Mouse (Mus musculus): ENCODE results near the gene Atp6v1fnb. TPM values are rescaled to one million over a fixed set of nuclear protein-coding genes. Genes with fewer than 3 reads are reported as not detected.

Atp6v1fnb gene
- not detected in 2 replicates for polyA plus RNA-seq (2015; fragmentation: Nextera tagmentation; extraction: Ambion mirVana)

DNA sequence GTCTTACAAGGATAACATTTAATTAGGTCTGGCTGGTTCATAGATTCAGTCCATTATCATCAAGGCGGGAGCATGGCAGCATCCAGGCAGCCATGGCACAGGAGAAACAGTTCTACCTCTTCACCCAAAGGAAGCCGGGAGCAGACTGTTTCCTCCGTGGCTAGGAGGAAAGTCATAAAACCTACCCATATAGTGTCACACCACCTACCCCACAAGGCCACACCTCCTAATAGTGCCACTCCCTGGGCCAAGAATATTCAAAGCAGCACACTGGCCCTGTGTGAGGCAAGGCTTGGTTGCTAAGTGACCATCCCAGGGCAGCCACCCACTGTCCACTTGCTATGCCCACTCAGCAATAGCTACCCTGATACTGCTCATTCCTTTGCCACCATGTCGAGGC is at the start of gene Atp6v1fnb:
TSS of gene Atp6v1fnb (plus strand) at position 301 of the 400 bp plus-strand sequence.
- peaks cover 16% of the 10 kb centered on the region for H3K4me1 ChIP-seq
- 93% methylated on average over 4 of the region's 4 CpGs for WGBS

DNA sequence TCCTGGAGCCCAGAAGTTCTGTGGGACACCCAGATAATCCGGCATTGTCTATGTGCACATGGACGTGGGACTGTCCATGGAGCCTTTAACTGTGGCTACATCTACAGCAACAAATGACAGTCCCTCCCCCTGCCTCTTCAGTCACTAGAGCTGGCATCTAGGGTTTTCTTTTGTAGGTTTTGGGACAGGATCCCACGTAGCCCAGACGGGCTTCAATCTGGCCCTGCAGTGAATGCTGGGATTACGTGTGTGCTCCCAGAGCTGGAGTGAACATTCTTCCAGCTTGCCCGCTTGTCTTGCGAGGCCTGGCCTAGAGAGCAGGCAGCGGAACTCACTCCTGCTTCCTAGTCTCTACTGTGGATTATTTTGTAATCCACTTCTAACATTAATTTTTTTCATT is 46.1 kb upstream of the Atp6v1fnb start:
- WGBS, result 87% methylated on average over 8 of the region's 8 CpGs
- no peak for ATAC-seq (ENCODE audit: borderline replicate concordance, extremely low read depth, low FRiP score, low TSS enrichment)

More for the DNA sequence above, at the start of gene Atp6v1fnb:
- Histone ChIP-seq H3K27ac (no peak within 1 kb of the TSS), H3K4me3 (no peak within 1 kb of the TSS), H3K36me3 (peaks cover 8% of the 10 kb centered on the region), H3K9ac (no peak within 1 kb of the TSS), H3K9me3 (no peaks in the 10 kb centered on the region), H3K4me2 (no peak within 1 kb of the TSS), H3K27me3 (no peaks in the 10 kb centered on the region)
- ATAC-seq (ENCODE audit: borderline replicate concordance, extremely low read depth, low FRiP score, low TSS enrichment), result no peak

DNA sequence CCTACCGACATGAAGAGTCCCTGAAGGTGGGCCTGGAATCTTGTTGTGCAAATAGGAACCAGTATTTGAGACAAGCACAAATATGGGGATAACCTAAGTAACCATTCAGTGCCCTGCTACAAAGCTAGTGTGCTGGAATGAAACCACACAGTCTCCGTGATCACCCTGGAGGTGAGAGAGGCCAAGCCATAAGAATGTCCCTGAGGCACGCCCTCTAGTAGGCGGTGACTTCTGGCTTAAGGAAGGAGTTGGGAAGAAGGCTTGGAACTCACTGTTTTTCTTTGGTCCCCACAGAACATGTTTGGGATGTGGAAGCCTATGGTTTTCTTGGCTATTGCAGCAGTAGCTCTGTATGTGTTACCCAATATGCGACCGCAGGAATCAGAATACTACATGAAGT is 44.9 kb upstream of the Atp6v1fnb start:
- H3K9ac ChIP-seq, result no peak overlapping the region
- H3K4me2 ChIP-seq, result no peak overlapping the region
- no peak overlapping the region for H3K27ac ChIP-seq
- no peaks in the 10 kb centered on the region for H3K9me3 ChIP-seq
- no peaks in the 10 kb centered on the region for H3K4me1 ChIP-seq
- 57% methylated on average over 6 of the region's 6 CpGs for WGBS
- no peak overlapping the region for H3K4me3 ChIP-seq
- ATAC-seq (ENCODE audit: borderline replicate concordance, extremely low read depth, low FRiP score, low TSS enrichment), result no peak
- H3K27me3 ChIP-seq, result no peaks in the 10 kb centered on the region
- no peaks in the 10 kb centered on the region for H3K36me3 ChIP-seq

More for the DNA sequence above, 46.1 kb upstream of the Atp6v1fnb start:
- H3K9me3 ChIP-seq, result no peaks in the 10 kb centered on the region
- no peaks in the 10 kb centered on the region for H3K27me3 ChIP-seq
- H3K27ac ChIP-seq, result no peak overlapping the region
- no peak overlapping the region for H3K4me2 ChIP-seq
- no peak overlapping the region for H3K9ac ChIP-seq
- no peak overlapping the region for H3K4me3 ChIP-seq
- H3K36me3 ChIP-seq, result no peaks in the 10 kb centered on the region
- H3K4me1 ChIP-seq, result no peaks in the 10 kb centered on the region

DNA sequence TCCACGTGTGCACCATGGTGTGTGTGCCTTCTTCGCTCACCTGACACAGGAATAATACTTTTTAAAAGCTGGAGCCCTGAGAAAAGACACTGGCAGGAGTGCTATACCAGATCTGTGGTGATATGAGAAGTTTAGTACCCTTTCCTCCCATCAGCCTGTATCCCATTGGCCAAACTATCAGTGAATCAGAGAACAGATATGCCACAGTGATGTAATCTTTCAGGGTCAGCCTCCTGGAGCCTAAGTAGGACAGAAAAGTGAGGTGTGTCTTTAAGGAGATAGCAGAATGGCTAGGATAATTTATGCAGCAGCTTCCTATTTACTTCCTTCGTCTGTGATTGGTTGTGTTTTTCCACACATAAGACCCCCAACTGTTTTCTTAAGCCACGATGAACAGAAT is 43.1 kb upstream of the Atp6v1fnb start:
- Histone ChIP-seq H3K27ac (no peak overlapping the region), H3K9me3 (no peaks in the 10 kb centered on the region), H3K27me3 (peaks cover 5% of the 10 kb centered on the region), H3K9ac (no peak overlapping the region), H3K4me3 (no peak overlapping the region), H3K4me2 (no peak overlapping the region), H3K4me1 (peaks cover 6% of the 10 kb centered on the region), H3K36me3 (no peaks in the 10 kb centered on the region)
- no peak for ATAC-seq (ENCODE audit: borderline replicate concordance, extremely low read depth, low FRiP score, low TSS enrichment)
- 61% methylated on average over 4 of the region's 4 CpGs for WGBS

DNA sequence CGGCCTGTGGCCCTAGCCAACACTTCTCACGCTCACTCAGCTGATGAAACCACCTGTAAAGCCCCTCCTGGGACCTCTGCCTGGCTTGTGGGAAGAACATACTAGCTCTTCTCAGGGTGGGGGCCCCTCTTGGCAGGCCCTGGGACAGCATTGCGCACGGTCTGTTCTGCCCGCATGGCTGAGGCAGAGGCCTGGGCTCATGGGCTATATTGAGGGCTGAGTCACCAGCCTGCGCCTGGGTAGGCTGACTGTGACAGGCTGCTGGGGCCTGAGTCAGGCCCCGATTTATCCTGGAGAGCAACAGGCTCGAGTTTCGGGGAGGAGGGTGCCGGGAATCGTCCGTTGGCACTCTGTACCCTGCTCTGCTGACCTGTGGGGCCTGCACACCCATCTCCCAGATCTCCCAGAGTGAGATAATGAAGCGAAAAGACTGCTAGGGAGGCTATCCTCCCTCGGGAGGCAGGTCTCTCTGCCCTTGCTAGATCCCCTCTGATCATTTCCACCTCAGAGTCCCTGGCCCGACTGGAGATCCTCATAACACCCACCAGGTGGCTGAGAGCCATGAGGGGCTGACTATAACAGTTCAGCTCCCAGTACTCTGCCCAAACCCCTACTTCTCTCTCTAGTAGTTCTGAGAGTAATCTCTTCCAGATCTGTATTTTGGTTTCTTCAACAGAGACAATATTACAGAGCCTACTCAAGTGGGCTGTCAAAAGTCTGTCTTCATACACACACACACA is 40.4 kb upstream of the Atp6v1fnb start:
- Histone ChIP-seq H3K4me3 (no peak overlapping the region), H3K9ac (no peak overlapping the region), H3K27ac (no peak overlapping the region), H3K9me3 (no peaks in the 10 kb centered on the region), H3K36me3 (no peaks in the 10 kb centered on the region), H3K4me1 (peaks cover 30% of the 10 kb centered on the region), H3K27me3 (peaks cover 23% of the 10 kb centered on the region), H3K4me2 (no peak overlapping the region)
- no peak for ATAC-seq (ENCODE audit: borderline replicate concordance, extremely low read depth, low FRiP score, low TSS enrichment)
- 49% methylated on average over 15 of the region's 15 CpGs for WGBS

DNA sequence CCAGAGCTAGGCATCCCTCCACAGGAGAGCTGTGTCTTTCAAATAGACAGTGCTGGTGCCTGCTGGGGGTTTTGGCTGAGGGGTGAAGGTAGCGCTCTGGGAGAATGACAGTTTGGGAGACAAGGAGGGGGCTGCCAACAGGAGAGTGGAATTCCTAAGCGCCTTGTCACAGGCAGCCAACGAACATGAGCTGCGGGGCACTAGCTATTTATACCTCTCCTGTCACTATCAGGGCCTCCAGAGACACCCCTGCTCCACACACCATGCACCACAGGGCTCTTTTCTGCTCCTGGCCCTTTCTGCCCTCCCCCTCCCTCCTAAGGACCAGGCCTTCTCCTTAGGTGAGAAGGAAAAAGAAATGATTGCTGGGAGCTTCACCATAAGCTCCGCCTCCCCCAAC is 39.8 kb upstream of the Atp6v1fnb start:
- Histone ChIP-seq H3K27ac (no peak overlapping the region), H3K4me2 (no peak overlapping the region), H3K4me1 (peaks cover 36% of the 10 kb centered on the region), H3K9me3 (no peaks in the 10 kb centered on the region), H3K36me3 (no peaks in the 10 kb centered on the region), H3K4me3 (no peak overlapping the region), H3K27me3 (peaks cover 26% of the 10 kb centered on the region), H3K9ac (no peak overlapping the region)
- no peak for ATAC-seq (ENCODE audit: borderline replicate concordance, extremely low read depth, low FRiP score, low TSS enrichment)
- WGBS, result 28% methylated on average over 5 of the region's 5 CpGs

DNA sequence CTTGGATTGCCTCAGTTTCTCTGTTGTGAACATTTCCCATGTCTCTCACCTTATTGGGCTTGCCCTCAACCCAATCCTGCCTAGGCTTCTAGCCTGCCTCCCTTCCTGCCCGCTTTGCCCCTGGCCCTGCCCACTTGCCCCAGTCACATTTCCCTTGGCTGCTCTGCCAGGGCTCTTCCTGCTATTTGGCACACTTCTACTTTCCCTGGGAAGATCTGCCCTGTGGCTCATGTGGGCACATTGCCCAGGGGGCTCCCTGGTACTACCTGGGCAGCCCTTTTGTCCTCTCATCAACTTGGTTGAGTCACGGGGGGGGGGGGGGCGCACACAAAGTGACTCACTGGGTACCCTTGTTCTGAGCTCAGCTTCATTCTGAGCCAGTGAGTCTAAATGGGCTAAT is 39.1 kb upstream of the Atp6v1fnb start:
- no peak overlapping the region for H3K27ac ChIP-seq
- ATAC-seq (ENCODE audit: borderline replicate concordance, extremely low read depth, low FRiP score, low TSS enrichment), result no peak
- no peak overlapping the region for H3K4me2 ChIP-seq
- no peak overlapping the region for H3K9ac ChIP-seq
- H3K4me1 ChIP-seq, result peaks cover 40% of the 10 kb centered on the region
- H3K36me3 ChIP-seq, result no peaks in the 10 kb centered on the region
- H3K4me3 ChIP-seq, result no peak overlapping the region
- no peaks in the 10 kb centered on the region for H3K9me3 ChIP-seq
- H3K27me3 ChIP-seq, result peaks cover 26% of the 10 kb centered on the region
- 63% methylated on average over 3 of the region's 3 CpGs for WGBS

DNA sequence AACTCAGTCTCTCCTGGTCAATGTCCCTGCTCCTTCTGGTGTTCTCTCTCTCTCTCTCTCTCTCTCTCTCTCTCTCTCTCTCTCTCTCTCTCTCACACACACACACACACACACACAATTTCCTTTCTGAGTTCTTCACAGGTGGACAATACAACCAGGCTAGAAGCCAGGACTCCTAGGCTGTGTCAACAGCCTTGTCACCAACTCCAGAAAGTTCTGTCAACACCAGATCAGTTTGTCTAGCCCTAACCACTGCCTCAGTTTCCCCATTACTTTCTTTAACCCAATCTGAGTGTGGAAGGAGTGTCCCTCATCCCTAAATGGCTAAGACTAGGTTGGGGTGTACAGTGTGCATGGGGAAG is 38.6 kb upstream of the Atp6v1fnb start:
- H3K9ac ChIP-seq, result no peak overlapping the region
- no peaks in the 10 kb centered on the region for H3K9me3 ChIP-seq
- peak overlapping the region; percentile 88 for H3K4me2 ChIP-seq
- H3K4me3 ChIP-seq, result peak overlapping the region; percentile 52
- no peak for ATAC-seq (ENCODE audit: borderline replicate concordance, extremely low read depth, low FRiP score, low TSS enrichment)
- no peak overlapping the region; the same call in 1 of the 2 replicates for H3K27ac ChIP-seq
- H3K27me3 ChIP-seq, result peaks cover 26% of the 10 kb centered on the region
- H3K36me3 ChIP-seq, result no peaks in the 10 kb centered on the region
- peaks cover 40% of the 10 kb centered on the region for H3K4me1 ChIP-seq

DNA sequence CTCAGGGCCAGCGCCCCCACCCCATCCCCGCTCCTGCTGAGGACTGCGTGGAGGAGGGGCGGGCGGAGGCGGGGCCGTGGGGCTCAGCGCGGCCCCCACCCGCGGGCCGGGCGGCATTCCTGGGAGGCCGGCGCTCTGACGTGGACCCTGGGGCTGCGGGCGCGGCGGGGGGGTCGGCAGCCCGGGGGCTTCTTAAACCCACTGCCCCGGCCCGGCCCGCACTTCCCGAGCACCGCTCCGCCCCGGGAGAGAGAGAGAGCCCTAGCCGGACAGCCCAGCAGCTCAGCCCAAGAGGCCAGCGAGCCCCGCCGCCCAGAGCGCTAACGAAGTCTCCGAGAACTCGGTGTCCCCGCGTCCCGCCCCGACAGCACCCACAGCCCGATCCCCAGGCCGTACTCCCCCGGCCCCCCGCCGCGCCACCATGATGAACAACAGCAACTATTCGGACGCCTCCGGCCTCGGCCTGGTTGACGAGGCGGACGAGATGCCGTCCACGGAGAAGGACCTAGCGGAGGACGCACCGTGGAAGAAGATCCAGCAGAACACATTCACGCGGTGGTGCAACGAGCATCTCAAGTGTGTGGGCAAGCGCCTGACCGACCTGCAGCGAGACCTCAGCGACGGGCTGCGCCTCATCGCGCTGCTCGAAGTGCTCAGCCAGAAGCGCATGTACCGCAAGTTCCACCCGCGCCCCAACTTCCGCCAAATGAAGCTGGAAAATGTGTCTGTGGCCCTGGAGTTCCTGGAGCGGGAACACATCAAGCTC is 38.0 kb upstream of the Atp6v1fnb start, which contains the start of gene Flnc:
TSS of gene Flnc (plus strand) at position 219 of the 766 bp plus-strand sequence.
- Histone ChIP-seq H3K9ac (peak within 1 kb of the TSS; percentile 46), H3K4me3 (peak within 1 kb of the TSS; percentile 52), H3K4me1 (peaks cover 40% of the 10 kb centered on the region), H3K27me3 (peaks cover 26% of the 10 kb centered on the region), H3K9me3 (no peaks in the 10 kb centered on the region), H3K4me2 (peak within 1 kb of the TSS; percentile 88), H3K27ac (peak within 1 kb of the TSS; percentile 37; the same call in 1 of the 2 replicates), H3K36me3 (no peaks in the 10 kb centered on the region)
- WGBS, result under 1% methylated on average over 73 of the region's 77 CpGs
- ATAC-seq (ENCODE audit: borderline replicate concordance, extremely low read depth, low FRiP score, low TSS enrichment), result peak; percentile 23; the same call in 1 of the 2 replicates

DNA sequence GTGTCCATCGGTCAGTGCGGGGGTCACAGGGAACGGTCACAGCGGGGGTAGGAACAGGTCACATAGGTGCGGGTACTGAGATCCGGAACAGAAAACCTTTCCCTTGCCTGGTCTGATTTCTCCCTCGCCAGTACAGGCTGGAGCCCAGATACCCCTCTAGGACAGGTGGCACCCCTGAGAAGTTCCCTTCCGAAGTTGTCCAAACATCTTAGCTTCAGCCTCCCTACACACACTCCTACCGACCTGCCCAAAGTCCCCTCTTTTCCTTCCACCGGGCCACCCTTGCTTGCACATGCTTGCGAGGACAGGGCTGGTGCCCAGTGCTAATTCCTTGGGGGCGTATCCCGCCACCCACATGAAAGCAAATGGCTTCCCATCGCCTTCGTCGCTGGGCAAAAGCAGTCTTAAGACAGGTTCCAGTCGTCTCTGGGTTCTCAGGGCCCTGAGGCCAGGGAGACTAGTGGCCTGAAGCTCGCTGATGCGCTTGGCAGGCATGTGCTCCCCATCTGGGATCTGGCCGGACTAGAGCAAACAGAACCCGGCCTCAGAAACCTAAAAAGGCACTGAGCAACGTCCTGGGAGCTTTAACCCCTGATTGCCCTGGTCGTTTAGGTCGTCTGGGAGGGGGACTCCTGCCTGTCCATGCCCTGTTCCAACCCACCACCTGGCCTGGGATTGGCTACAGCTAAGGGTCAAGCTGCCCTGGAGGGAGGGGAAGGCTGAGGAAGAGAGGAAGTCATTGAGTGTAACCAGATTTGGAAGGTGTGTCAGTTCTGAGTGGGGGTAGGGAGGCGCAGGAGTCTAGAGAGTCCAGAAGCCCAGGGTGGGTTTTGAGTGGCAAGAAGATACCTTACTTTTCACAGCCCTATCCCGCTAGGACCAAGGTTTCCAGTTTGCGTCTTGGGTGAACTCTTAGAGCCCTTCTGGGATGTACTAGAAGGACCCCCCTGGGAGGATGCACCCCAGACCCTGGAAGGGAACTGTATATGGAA is 37.1 kb upstream of the Atp6v1fnb start:
- Histone ChIP-seq H3K36me3 (no peaks in the 10 kb centered on the region), H3K27me3 (peaks cover 26% of the 10 kb centered on the region), H3K4me3 (peak overlapping the region; percentile 52), H3K9me3 (no peaks in the 10 kb centered on the region), H3K4me1 (peaks cover 40% of the 10 kb centered on the region), H3K27ac (peak overlapping the region; percentile 77), H3K9ac (peak overlapping the region; percentile 46), H3K4me2 (peak overlapping the region; percentile 88)
- no peak for ATAC-seq (ENCODE audit: borderline replicate concordance, extremely low read depth, low FRiP score, low TSS enrichment)
- 4% methylated on average over 27 of the region's 27 CpGs for WGBS

DNA sequence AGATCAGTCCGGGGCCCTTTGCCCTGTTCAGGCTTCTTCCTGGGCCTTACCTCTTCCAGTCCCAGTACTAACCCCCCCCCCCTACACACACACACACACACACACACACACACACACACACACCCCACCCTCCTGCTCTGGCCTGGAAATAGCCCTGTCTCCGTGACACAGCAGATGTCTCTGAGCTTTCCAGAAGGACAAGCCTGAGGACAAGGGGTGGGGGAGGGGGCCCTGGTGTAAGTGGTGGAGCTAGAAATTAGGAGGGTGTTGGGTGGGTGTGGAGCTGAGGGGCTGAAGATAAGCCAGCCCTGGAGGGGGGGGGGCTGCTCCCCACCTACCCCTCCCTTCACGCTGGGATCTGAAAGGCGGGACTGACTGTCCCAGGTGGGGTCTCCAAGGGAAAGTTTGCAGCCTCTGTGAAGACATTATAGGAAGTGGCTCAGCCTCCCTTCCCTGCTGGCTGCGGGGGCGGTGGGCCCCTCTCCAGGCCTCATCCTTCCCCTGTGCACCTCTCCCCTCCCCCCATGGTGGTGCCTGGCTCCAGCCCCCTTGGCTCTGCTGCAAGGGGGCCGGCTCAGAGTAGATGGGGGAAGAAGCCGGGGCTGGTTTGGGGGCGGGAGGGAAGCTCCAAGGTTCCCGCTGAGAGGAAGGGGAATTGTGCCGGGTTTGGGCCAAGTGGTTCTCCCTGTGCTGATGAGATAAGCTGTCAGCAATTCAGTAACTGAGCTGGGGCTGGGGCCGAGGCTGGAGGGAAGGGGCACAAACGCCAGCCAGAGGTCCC is 36.1 kb upstream of the Atp6v1fnb start:
- peak overlapping the region; percentile 46; the same call in 1 of the 2 replicates for H3K9ac ChIP-seq
- H3K27me3 ChIP-seq, result peaks cover 26% of the 10 kb centered on the region
- peak overlapping the region; percentile 88 for H3K4me2 ChIP-seq
- peak; percentile 72; the same call in 1 of the 2 replicates for ATAC-seq (ENCODE audit: borderline replicate concordance, extremely low read depth, low FRiP score, low TSS enrichment)
- H3K36me3 ChIP-seq, result no peaks in the 10 kb centered on the region
- peak overlapping the region; percentile 52 for H3K4me3 ChIP-seq
- 2% methylated on average over 12 of the region's 13 CpGs for WGBS
- peak overlapping the region; percentile 77 for H3K27ac ChIP-seq
- H3K4me1 ChIP-seq, result peaks cover 40% of the 10 kb centered on the region
- H3K9me3 ChIP-seq, result no peaks in the 10 kb centered on the region

All from lung, embryonic 15.5 days (tissue).